Mouse (Mus musculus): ENCODE data around the gene Ccdc13. TPM values are rescaled to one million over a fixed set of nuclear protein-coding genes. Genes with fewer than 3 reads are reported as not detected.

The Ccdc13 gene
- polyA plus RNA-seq, 1 experiment, result 0.12 TPM

- Histone ChIP-seq H3K36me3 (ENCODE audit: control insufficient read depth, insufficient read depth) (no peaks in the 10 kb centered on the region), H3K79me2 (ENCODE audit: control insufficient read depth, insufficient read depth) (no peaks in the 10 kb centered on the region), H3K4me3 (ENCODE audit: insufficient read depth, poor library complexity, severe bottlenecking) (no peak overlapping the region)
These were observed 10.9 kb downstream of the Ccdc13 start for GRCm38 (mm10) chr9:121828314-121828713.

GRCm38 (mm10) chr9:121826356-121826755 lies 12.9 kb downstream of the Ccdc13 start:
- TF ChIP-seq MAX (IDR thresholded peaks at IDR 0.05) (no peak), MYOD1 (IDR thresholded peaks at IDR 0.05; ENCODE audit: control insufficient read depth, insufficient read length, low read depth) (no peak), USF1 (IDR thresholded peaks at IDR 0.05; ENCODE audit: low read depth) (no peak), FOSL1 (IDR thresholded peaks at IDR 0.05; ENCODE audit: insufficient read depth, low read length, poor library complexity, severe bottlenecking) (no peak), CEBPB (IDR thresholded peaks at IDR 0.05; ENCODE audit: low read depth) (no peak), MYOG (IDR thresholded peaks at IDR 0.05; ENCODE audit: control insufficient read depth, extremely low read depth, insufficient read length) (no peak), CTCF (IDR thresholded peaks at IDR 0.05; ENCODE audit: control insufficient read depth, insufficient read depth, insufficient read length) (no peak)
- Histone ChIP-seq H3K36me3 (ENCODE audit: control insufficient read depth, insufficient read depth) (no peaks in the 10 kb centered on the region), H3K79me2 (ENCODE audit: control insufficient read depth, insufficient read depth) (no peaks in the 10 kb centered on the region), H3ac (ENCODE audit: control insufficient read depth, insufficient read length, low read depth) (no peak overlapping the region), H3K79me3 (ENCODE audit: low read depth) (no peaks in the 10 kb centered on the region), H3K4me3 (ENCODE audit: insufficient read depth, poor library complexity, severe bottlenecking) (no peak overlapping the region), H3K27me3 (ENCODE audit: control insufficient read depth, insufficient read depth, insufficient read length) (peaks cover 11% of the 10 kb centered on the region)

More at GRCm38 (mm10) chr9:121828314-121828713, 10.9 kb downstream of the Ccdc13 start:
- TF ChIP-seq CTCF (IDR thresholded peaks at IDR 0.05; ENCODE audit: control insufficient read depth, insufficient read depth, insufficient read length) (no peak), MYOD1 (IDR thresholded peaks at IDR 0.05; ENCODE audit: control insufficient read depth, insufficient read length, low read depth) (no peak), MAX (IDR thresholded peaks at IDR 0.05) (no peak), FOSL1 (IDR thresholded peaks at IDR 0.05; ENCODE audit: insufficient read depth, low read length, poor library complexity, severe bottlenecking) (no peak), USF1 (IDR thresholded peaks at IDR 0.05; ENCODE audit: low read depth) (no peak), CEBPB (IDR thresholded peaks at IDR 0.05; ENCODE audit: low read depth) (no peak), MYOG (IDR thresholded peaks at IDR 0.05; ENCODE audit: control insufficient read depth, extremely low read depth, insufficient read length) (no peak)
- Histone ChIP-seq H3K79me3 (ENCODE audit: low read depth) (no peaks in the 10 kb centered on the region), H3K27me3 (ENCODE audit: control insufficient read depth, insufficient read depth, insufficient read length) (peaks cover 13% of the 10 kb centered on the region), H3ac (ENCODE audit: control insufficient read depth, insufficient read length, low read depth) (no peak overlapping the region)

GRCm38 (mm10) chr9:121823991-121824390 lies 15.3 kb downstream of the Ccdc13 start:
- Histone ChIP-seq H3K79me2 (ENCODE audit: control insufficient read depth, insufficient read depth) (no peaks in the 10 kb centered on the region), H3ac (ENCODE audit: control insufficient read depth, insufficient read length, low read depth) (no peak overlapping the region), H3K4me3 (ENCODE audit: insufficient read depth, poor library complexity, severe bottlenecking) (no peak overlapping the region), H3K79me3 (ENCODE audit: low read depth) (no peaks in the 10 kb centered on the region), H3K36me3 (ENCODE audit: control insufficient read depth, insufficient read depth) (no peaks in the 10 kb centered on the region), H3K27me3 (ENCODE audit: control insufficient read depth, insufficient read depth, insufficient read length) (peaks cover 7% of the 10 kb centered on the region)
- TF ChIP-seq CTCF (IDR thresholded peaks at IDR 0.05; ENCODE audit: control insufficient read depth, insufficient read depth, insufficient read length), result no peak
- no peak for TF ChIP-seq USF1 (IDR thresholded peaks at IDR 0.05; ENCODE audit: low read depth)
- no peak for TF ChIP-seq FOSL1 (IDR thresholded peaks at IDR 0.05; ENCODE audit: insufficient read depth, low read length, poor library complexity, severe bottlenecking)
- TF ChIP-seq CEBPB (IDR thresholded peaks at IDR 0.05; ENCODE audit: low read depth), result no peak
- no peak for TF ChIP-seq MYOG (IDR thresholded peaks at IDR 0.05; ENCODE audit: control insufficient read depth, extremely low read depth, insufficient read length)
- TF ChIP-seq MYOD1 (IDR thresholded peaks at IDR 0.05; ENCODE audit: control insufficient read depth, insufficient read length, low read depth), result no peak
- TF ChIP-seq MAX (IDR thresholded peaks at IDR 0.05), result no peak

GRCm38 (mm10) chr9:121823051-121823450 lies 16.2 kb downstream of the Ccdc13 start:
- Histone ChIP-seq H3K27me3 (ENCODE audit: control insufficient read depth, insufficient read depth, insufficient read length) (no peaks in the 10 kb centered on the region), H3ac (ENCODE audit: control insufficient read depth, insufficient read length, low read depth) (no peak overlapping the region), H3K79me2 (ENCODE audit: control insufficient read depth, insufficient read depth) (no peaks in the 10 kb centered on the region), H3K79me3 (ENCODE audit: low read depth) (no peaks in the 10 kb centered on the region), H3K4me3 (ENCODE audit: insufficient read depth, poor library complexity, severe bottlenecking) (no peak overlapping the region), H3K36me3 (ENCODE audit: control insufficient read depth, insufficient read depth) (no peaks in the 10 kb centered on the region)
- TF ChIP-seq MYOD1 (IDR thresholded peaks at IDR 0.05; ENCODE audit: control insufficient read depth, insufficient read length, low read depth) (no peak), FOSL1 (IDR thresholded peaks at IDR 0.05; ENCODE audit: insufficient read depth, low read length, poor library complexity, severe bottlenecking) (no peak), MYOG (IDR thresholded peaks at IDR 0.05; ENCODE audit: control insufficient read depth, extremely low read depth, insufficient read length) (no peak), CEBPB (IDR thresholded peaks at IDR 0.05; ENCODE audit: low read depth) (no peak), MAX (IDR thresholded peaks at IDR 0.05) (no peak), USF1 (IDR thresholded peaks at IDR 0.05; ENCODE audit: low read depth) (no peak), CTCF (IDR thresholded peaks at IDR 0.05; ENCODE audit: control insufficient read depth, insufficient read depth, insufficient read length) (no peak)

- Histone ChIP-seq H3K79me3 (ENCODE audit: low read depth) (no peaks in the 10 kb centered on the region), H3K27me3 (ENCODE audit: control insufficient read depth, insufficient read depth, insufficient read length) (no peaks in the 10 kb centered on the region), H3K79me2 (ENCODE audit: control insufficient read depth, insufficient read depth) (no peaks in the 10 kb centered on the region), H3ac (ENCODE audit: control insufficient read depth, insufficient read length, low read depth) (no peak overlapping the region), H3K36me3 (ENCODE audit: control insufficient read depth, insufficient read depth) (no peaks in the 10 kb centered on the region), H3K4me3 (ENCODE audit: insufficient read depth, poor library complexity, severe bottlenecking) (no peak overlapping the region)
- TF ChIP-seq CEBPB (IDR thresholded peaks at IDR 0.05; ENCODE audit: low read depth) (no peak), MYOG (IDR thresholded peaks at IDR 0.05; ENCODE audit: control insufficient read depth, extremely low read depth, insufficient read length) (no peak), MAX (IDR thresholded peaks at IDR 0.05) (no peak), MYOD1 (IDR thresholded peaks at IDR 0.05; ENCODE audit: control insufficient read depth, insufficient read length, low read depth) (no peak), FOSL1 (IDR thresholded peaks at IDR 0.05; ENCODE audit: insufficient read depth, low read length, poor library complexity, severe bottlenecking) (no peak), USF1 (IDR thresholded peaks at IDR 0.05; ENCODE audit: low read depth) (no peak), CTCF (IDR thresholded peaks at IDR 0.05; ENCODE audit: control insufficient read depth, insufficient read depth, insufficient read length) (no peak)
These were observed 16.7 kb downstream of the Ccdc13 start for GRCm38 (mm10) chr9:121822585-121822991.
